Mouse (Mus musculus): ENCODE results near the gene Gm38431. TPM values are rescaled to one million over a fixed set of nuclear protein-coding genes. Genes with fewer than 3 reads are reported as not detected.

The Gm38431 gene
- 1.4 and 1.7 TPM in 2 replicates for polyA plus RNA-seq (2012; rRNA removed)

DNA sequence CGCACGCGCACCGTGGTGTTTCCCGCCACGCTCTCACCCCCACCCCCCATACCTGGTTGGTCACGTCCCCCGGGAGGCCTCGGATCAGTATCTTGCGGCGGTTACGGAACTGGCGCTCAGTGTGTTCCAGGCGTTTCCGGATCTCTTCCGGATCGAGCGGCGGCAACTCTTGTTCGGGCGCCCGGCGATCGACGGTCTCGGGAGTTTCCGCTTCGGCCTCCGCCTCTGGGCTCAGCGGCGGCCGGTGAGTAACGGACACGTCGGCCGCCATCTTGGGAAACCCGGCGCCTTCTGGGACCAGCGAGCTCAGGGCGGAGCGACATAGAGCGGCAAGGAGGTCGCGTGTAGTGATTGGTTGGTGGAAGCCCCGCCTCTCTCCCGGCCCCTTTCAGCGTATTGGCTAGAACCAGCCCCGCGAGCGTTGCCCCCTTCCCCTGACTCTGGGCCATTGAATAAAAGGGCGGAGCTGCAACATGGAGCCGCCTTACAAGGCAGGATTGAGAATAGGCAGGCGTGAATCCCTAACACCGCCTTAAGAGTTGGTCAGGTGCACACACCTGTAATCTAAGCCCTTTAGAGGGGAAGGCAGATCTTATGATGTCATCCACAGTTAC, at the start of gene Gm38431, which contains the start of gene Raver1:
Gene Gm38431, minus strand, starts transcription at position 291 of the 614 bp plus-strand sequence.
Gene Raver1, minus strand, starts transcription at position 302 of the 614 bp plus-strand sequence.
- DNase-seq (ENCODE audit: extremely low spot score in 1 of 2, low spot score in 1 of 2): peak; percentile 97 to 98

DNA sequence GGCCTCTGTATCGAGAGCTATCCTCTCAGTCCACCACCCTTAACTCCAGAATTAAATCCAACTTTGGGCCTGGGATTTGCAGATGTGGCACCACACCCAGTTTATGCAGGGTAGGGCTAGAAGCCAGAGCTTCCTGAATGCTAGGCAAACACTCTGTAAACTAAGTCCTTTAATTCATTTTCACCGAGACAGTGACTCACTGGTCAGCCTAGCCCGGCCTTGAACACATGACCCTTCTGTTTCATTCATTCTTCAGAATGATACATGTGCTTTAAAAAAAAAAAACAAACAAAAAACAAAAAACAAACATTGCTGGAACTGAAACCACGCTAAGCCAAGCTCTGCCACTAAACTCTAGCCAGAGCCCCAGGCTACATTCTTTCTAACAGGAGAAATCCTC, 46.6 kb upstream of the Gm38431 start:
- DNase-seq (ENCODE audit: extremely low spot score in 1 of 2, low spot score in 1 of 2): no peak

DNA sequence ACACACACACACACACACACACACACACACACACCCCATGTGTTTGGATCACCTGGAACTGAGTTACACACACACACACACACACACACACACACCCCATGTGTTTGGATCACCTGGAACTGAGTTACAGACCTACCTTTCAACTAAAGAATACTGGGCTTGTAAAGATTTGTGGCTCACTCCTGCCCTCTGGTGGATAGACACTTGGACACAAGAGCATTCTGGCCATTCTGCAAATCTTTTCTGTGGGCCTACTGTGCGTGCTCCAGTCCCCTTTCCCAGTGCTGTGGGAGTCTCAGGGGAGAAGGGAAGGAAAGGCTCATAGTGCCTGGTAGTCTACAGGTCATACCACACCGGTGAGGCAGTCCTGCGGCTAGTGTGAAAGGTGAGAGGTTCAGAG, 45.4 kb upstream of the Gm38431 start:
- peak in 1 of 2 experiments; percentile 83 for DNase-seq (ENCODE audit: extremely low spot score in 1 of 2, low spot score in 1 of 2)

DNA sequence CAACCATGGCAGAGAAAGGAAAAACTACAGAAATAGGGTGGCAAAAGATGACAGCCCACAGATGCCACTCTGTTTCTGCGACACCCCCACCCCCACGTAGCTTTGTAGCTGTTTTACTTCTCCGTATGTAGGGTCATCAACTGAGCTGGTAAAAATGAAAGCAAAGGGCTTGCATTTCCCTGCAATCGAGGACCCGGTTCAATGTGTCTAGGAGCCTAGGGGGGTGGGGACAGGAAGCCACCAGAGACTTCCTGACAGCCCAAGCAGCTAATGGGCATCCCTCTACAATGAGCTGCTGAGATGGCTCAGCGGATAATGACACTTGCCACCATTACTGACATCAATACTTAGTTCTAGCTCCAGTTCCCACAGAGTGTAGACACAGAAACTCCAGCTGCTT, 44.6 kb upstream of the Gm38431 start:
- DNase-seq (ENCODE audit: extremely low spot score in 1 of 2, low spot score in 1 of 2): peak in 1 of 2 experiments; percentile 15

DNA sequence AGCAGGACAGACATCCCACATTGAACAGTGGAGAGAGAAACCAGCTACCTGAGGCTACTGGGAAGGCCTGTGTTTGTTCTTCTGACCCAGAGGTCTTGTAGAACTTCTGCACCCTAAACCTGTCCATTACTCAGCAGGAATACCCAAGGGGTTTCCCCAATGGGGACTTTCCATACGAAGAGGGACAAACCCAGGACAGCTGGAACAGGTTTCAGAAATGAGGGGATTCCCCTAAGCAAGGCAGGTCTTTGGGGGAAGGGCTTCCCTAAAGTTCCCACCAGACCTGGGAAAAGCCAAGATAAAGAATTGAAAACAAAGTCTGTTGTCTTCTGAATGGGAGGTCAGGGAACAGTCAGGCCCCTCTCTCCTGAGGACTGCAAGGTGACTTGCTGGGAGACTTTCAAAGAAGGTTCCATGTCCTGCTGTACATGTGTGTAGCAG, 44.2 kb upstream of the Gm38431 start:
- no peak for DNase-seq (ENCODE audit: extremely low spot score in 1 of 2, low spot score in 1 of 2)

DNA sequence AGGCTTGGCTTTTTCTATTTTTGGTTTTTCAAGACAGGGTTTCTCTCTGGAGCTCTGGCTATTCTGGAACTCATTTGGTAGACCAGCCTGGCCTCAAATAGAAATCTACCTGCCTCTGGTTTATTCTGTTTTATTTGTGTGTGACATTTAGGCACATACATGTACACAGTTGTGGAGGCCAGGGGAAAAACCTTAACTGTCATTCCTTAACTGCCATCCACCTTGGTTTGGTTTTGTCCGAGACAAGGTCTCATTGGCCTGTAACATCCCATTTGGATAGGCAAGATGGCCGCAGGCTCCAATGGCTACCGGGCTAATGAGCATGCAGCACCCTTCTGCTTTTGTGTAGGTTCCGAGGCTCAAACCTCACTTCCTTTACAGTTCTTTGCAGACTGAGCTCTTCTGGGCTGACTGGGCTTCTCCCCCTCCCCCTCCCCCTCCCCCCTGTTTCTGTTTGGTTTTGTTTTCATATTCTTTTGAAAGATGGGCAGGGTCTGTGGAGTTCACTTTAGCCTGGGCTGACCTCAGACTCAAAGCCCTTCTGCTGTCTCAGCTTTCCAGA, 43.6 kb upstream of the Gm38431 start:
- DNase-seq (ENCODE audit: extremely low spot score in 1 of 2, low spot score in 1 of 2): no peak

DNA sequence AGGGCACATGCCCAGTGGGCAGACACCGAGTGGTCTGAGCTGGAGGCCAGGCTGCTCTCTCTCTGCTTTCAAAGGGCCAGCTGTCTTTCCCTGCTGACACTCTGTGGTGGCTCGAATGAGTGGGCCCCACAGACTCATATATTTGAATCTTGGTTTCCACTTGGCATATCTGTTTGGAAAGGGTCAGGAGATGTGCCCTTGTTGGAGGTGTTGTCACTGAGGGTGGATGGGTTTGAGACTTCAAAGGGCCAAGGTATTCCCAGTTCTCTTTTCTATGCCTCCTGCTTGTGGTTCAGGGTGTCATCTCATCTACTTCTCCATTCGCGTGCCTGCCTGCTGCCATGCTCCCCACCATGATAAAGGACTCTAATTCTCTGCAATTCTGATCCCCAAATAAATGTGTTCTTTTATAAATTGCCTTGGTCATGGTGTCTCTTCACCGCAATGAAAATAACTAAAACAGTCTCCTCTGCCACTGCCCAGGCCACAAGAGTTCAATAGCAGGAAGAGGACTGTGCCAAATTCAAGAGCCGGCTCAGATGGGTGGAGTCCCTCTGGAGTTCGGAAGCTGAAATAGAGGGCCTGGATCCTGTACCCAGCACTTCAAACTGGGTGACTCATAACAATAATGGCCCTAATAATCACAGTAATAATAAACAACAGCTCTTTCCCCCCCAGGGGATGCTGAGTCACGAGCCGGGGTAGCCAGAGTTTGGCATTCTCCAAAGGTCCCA, 43.0 kb upstream of the Gm38431 start:
- DNase-seq (ENCODE audit: extremely low spot score in 1 of 2, low spot score in 1 of 2): no peak

DNA sequence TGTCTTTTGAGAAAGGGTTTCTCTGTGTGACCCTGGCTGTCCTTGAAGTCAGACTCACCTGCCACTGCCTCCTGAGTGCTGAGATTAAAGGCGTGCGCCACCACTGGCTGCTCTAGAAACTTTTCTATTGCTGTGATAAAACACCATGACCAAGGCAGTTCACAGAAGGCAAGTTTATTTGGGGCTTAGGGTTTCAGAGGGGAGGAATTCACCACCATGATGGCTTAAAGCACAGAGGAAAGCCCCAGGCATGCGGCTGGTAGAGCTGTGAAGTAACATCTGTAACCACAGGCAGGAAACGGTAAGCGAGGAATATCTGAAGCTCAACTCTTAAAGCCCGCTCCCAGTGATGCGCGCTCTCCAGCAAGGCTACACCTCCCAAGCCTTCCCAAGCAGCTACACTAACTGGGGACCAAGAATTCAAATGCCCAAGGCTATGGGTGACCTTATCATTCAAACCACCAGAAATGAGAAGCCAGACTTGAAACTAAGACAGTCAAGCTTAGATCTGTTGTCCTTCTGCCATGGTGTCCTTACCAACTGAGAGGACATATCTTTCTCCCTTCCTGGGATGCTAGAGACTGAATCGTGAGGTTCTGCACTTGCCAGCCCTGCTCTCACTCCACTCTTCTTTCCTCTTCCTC, 41.4 kb upstream of the Gm38431 start:
- DNase-seq (ENCODE audit: extremely low spot score in 1 of 2, low spot score in 1 of 2): no peak

DNA sequence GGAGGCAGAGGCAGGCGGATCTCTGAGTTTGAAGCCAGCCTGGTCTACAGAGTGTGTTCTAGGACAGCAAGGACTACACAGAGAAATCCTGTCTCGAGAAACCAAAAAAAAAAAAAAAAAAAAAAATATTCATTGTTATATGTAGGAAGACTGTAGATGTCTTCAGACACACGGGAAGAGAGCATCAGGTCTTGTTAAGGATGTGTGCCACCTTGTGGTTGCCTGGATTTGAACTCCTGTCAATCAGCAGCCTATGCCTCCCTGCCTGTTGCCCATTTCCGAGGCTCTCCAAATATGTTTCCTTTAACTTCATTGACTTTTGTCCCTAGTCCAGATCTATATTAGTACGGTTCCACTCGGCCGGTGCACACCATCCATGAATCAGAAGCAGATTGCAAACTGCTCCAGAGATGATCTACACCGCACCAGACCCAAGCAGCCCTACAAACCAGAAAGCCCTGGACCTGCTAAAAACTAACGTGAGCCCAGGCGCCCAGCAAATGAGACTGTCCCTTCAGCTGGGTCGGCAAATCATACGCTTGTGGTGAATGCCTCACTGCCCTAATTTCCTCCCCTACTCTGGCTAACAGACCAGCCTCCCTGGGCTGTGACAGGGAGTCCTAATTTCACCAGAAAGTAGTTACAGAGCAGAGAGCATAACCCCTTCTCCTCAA, 40.4 kb upstream of the Gm38431 start:
- peak in 1 of 2 experiments; percentile 40 for DNase-seq (ENCODE audit: extremely low spot score in 1 of 2, low spot score in 1 of 2)

DNA sequence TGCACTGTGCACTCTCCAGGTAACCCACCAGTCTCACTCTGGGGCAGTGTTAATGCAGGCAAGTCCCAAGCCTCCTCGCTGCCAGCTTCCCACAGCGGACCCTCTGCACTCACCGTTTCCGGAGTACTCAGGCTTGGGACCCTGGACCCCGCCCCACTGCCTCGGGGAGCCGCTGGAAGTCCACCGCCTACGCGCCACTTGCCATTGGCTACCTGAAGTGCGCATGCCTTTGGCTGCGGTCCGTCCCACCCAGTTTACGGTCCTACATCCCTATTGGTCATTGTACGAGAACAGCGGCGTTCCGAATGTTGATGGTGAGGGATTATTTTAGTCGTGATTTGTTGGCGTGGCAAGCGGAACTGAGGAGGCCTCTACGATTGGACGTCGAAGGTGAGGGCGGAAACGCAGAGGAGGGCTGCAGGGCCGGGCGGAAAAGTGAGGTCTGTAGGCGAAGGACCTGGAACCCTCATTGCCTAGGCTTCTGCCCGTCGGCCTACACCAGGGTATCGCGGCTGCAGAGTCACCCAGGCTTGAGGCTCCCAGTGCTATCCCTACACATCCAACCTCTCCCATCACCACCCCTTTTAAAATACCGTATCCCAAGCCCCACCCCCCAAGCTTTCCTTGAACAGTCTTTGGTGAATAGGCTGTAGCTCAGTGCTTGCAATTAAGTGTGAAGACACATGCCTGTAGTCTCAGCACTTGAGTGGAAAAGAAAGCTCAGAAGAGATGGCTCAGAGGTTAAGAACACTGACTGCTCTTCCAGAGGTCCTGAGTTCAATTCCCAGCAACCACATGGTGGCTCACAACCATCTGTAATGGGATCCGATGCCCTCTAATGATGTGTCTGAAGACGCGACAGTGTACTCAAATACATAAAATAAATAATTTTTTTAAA, 39.5 kb upstream of the Gm38431 start, which contains the start of gene Tyk2:
Gene Tyk2, minus strand, starts transcription at position 185 of the 898 bp plus-strand sequence.
- DNase-seq (ENCODE audit: extremely low spot score in 1 of 2, low spot score in 1 of 2): peak; percentile 94 to 96

DNA sequence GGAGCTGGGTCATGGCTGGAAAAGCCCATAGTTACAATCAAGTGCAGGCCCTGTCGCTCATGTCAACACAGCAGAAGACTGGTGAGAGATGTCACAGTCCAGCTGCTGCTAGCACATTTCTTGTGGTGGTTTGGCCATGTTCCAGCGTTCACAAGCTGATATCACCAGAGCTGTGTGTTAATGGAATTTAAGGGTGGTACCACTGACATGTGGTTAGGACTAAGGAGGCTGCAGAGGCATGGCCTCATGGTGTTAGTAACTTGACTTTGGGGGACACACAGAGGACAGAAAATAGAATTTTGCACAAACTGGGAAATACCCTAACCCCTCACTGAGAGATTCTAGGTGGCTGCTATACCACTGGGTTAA, 34.4 kb upstream of the Gm38431 start:
- no peak for DNase-seq (ENCODE audit: extremely low spot score in 1 of 2, low spot score in 1 of 2)

DNA sequence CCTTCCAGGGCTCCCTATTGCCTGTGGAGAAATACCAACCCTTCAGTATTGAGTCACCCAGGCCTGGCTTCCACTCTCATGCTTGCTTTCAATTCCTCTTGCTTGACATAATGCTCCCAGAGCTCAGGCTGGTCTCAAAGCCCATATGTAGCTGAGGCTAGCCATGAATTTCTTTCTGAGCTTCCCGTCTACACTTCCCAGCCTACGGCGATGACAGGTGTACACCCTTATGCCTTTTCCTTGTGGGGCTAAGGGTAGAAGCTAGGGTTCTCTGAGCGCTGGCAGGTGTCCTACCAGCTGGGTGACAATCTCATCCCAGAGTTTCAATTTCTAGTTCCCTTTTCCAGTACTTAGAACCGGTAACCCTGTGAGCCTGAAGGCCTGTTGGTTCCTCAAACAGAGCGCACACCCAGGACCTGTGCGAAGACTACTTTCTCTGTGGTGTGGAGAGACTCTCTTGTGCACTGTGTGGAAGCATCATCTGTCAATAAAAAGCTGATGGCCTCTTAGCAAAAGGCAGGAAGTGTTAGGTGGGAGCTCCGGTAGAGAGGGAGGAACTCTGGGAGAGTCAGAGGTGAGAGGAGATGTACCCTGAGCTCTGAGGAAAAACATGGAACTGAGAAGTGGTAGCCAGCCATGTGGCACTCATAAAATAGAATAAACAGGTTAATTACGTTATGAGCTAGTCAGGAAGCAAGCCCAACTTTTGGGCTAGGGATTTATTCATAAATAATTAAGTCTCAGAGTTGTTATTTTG, 33.9 kb upstream of the Gm38431 start:
- DNase-seq (ENCODE audit: extremely low spot score in 1 of 2, low spot score in 1 of 2): no peak

DNA sequence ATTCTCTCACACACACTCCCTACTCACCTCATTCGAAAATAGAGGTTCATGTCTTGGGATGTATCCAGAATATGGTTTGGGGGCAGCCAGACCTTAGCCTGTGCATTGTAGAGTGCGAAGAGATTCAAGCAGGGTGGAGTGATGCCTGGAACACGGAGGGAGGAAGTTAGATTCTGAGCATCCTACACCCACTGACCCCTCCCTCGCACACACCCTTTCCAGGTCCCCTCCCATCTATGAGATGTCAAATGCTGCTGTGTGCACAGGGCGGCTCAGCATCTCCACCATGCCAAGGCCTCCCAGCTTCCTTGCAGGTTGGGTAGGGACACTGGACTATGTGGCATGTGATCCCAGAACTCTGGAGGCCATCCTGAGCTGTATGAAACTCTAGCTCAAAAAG, 33.0 kb upstream of the Gm38431 start:
- DNase-seq (ENCODE audit: extremely low spot score in 1 of 2, low spot score in 1 of 2): no peak

DNA sequence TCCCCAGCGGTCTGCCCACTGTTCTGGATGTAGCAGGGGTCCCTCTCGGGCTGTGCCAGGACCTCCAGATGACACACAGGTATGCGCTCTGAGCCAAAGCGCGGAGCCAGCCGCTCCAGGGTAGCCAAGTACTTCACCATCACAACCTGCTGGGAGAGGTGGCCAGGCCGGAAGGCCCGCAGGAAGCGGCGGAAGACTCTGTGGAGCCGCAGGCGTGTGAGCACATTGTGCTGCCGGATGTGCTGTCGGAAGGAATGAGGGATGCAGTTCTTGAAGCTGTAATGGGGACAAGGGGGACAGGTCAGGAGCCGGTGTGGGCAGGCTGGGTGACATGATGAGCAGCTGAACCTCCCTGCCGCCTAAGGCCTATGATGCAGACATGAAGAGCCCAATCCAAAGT, 29.7 kb upstream of the Gm38431 start:
- no peak for DNase-seq (ENCODE audit: extremely low spot score in 1 of 2, low spot score in 1 of 2)

DNA sequence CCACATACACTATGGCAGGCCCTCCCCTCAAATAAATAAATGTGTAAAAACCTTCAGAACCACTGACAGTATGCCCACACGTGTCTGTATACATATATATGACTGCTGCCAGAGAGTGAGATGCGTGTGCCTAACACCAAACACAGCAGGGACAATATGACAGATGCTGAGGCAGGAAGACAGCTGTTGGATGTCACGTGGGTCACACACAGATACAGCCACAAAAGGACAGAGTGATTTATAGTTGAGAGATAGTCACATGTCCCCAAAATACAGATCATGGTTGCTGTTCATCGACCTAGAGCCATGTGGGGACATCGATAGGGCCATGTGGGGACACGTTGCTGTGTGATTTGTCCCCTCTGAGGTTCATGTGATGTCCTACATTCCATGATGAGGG, 25.3 kb upstream of the Gm38431 start:
- DNase-seq (ENCODE audit: extremely low spot score in 1 of 2, low spot score in 1 of 2): no peak

DNA sequence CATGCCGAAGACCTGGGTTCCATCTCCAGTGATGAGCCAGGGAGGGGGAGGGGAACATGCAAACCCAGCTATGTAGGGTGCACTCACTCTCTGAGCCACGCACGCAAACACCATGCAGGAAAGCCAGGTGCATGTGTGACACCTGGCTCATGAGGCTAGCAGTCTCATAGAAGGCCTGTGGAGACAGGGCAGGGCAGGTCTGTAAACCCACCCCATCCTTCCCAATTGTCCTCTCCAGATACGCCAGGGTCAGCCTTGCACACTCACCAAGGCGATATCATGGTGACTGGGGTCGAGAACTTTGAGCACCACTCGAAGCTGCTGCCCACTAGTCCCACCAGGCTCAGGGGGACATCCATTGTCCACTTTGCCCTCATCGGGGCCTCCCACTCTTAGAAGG, 23.3 kb upstream of the Gm38431 start:
- no peak for DNase-seq (ENCODE audit: extremely low spot score in 1 of 2, low spot score in 1 of 2)

DNA sequence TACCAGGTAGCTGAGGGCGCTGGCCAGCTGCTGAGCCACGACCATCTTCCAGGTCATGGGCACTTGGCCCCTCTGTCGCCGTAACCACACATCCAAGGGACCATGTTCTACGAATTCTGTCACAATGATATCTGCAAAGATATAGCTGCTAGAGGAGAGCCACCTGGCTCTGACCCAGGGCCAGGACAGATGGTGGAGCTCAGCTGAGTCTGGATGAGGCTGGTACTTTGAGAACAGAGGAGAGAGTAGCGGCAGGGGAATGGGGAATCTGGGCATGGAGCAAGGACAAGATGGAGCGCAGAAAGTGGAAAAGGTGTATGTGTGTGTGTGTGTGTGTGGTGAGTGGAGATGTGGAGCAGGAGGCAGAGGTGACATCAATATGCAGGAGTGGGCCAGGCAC, 22.4 kb upstream of the Gm38431 start:
- no peak for DNase-seq (ENCODE audit: extremely low spot score in 1 of 2, low spot score in 1 of 2)

DNA sequence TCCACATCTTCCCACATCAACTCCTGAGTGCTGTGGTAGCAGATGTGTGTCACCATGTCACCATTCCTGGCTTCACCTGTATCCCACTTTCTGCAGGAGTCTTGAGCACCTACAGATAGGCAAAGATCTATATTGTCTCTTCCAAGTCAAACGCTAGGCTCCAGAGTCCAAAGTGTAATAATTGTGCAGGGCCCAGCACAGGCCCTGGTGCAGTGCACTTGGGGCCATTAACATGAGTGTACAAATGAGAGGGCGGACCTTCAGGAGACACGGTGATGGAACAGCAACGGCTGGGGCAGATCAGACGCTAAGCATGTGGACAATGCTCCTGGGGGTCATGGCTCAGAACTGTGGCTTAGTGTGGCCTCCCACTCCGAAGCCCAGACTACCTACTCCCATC, 22.0 kb upstream of the Gm38431 start:
- no peak for DNase-seq (ENCODE audit: extremely low spot score in 1 of 2, low spot score in 1 of 2)

DNA sequence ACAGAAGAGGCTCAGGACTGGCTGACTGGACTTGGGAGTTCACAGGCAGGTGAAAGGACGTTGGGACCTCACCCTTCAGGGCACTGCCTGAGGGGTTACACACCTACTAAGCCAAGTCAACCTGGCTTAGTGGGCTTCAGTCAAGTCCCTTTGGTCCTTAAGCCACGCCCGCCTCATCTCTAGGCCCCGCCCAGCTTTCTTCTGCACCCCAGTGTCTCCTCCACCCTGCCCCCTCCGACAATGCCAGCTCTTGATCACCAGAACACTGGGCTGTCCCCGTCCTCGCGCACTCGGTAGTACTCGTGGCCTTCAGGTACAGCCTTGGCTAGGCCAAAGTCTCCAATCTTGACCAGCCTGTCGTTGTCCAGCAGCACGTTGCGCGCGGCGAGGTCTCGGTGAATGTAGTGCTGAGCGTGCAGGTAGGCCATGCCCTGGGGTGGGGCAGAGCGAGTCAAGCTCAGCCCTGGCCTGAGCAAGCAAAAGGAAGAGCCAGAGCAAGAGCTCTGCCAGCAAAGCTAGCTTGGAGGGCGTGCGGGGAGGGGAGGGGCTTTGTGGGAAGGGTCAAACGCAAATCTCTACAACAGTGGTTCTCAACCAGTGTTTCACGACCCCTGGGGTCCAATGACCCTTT, 15.9 kb upstream of the Gm38431 start:
- DNase-seq (ENCODE audit: extremely low spot score in 1 of 2, low spot score in 1 of 2): no peak

Data from frontal cortex, adult 2 months (tissue).